Mouse (Mus musculus): ENCODE measurements at regions not wholly inside any gene's neighbourhood (a gene's known extent, or its start where the extent isn't known, plus 50 kb on each side); places are given as distances from the start of the nearest gene placed in this dataset.

DNA sequence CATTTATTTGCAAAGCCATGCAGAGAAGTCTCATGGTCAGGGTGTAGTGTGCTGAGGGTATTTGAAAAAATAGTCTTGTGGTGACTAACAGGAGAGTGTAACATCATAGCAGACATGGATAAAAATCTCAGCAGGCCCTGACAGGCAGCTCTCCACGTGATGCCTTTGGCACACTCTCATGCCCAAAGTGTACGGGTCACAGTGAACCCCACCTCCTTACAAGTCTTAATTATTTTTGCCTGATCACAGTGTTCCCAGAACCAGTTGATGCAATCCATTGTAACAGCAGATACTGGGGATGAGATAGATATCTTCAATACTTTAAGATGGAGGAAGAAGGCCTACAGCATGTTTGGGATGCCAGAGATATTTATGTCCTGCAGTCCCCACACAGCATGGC is 314.5 kb downstream of the Irx1 start:
- H3K4me3 ChIP-seq (replicated peaks): no peak overlapping the region
- no peak overlapping the region for H3K27ac ChIP-seq
- no peaks in the 10 kb centered on the region for H3K36me3 ChIP-seq
- H3K4me1 ChIP-seq (replicated peaks): peaks cover 17% of the 10 kb centered on the region; the same call in 1 of the 2 replicates
- H3K4me2 ChIP-seq (replicated peaks): no peak overlapping the region
- ATAC-seq: no peak
- no peaks in the 10 kb centered on the region for H3K9me3 ChIP-seq
- no peaks in the 10 kb centered on the region for H3K27me3 ChIP-seq
- no peak overlapping the region for H3K9ac ChIP-seq (replicated peaks)
- WGBS: 66% methylated on average over 2 of the region's 2 CpGs

DNA sequence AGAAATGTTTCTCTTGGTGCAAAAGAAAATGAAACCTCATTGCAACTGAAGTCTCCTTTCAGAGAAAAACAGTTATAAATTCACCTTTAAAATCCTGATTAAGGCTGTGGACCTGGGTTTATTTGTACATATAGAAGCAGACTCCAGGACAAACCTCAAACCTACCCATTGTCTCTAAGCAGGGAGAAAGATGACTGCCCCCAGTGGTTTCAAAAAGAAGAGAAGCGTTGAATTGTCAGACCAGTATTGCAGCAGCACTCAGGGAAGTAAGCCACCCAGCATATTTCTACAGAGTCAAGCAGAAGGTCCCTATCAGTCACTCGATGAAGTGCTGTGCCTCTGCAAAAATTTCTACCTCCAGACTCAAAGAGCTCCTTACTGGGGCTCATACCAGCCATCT is 332.1 kb downstream of the Irx1 start:
- ATAC-seq: no peak
- Histone ChIP-seq H3K27ac (no peak overlapping the region), H3K4me2 (replicated peaks) (no peak overlapping the region), H3K27me3 (no peaks in the 10 kb centered on the region), H3K9ac (replicated peaks) (no peak overlapping the region), H3K4me3 (replicated peaks) (no peak overlapping the region), H3K36me3 (no peaks in the 10 kb centered on the region), H3K9me3 (no peaks in the 10 kb centered on the region), H3K4me1 (replicated peaks) (peaks cover 6% of the 10 kb centered on the region; the same call in 1 of the 2 replicates)
- 74% methylated on average over 2 of the region's 2 CpGs for WGBS

DNA sequence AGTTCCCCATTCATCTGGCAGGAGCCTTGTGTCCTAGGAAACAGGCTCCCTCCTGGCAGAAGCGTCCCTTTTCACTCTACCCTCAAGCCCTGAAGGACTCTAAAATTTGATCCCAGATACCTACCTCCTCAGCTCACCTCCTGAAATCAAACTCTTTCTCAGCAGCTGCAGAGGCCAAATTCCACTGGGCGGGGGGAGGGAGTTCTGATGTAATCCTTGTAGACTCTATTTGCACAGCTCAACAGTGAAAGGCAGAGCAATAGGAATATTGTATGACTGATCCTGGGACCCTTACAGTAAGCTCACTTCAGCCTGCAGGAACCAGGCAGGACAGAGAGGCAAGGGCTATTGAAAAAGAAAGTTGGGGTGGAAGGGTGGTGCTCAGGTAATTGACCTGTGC is 346.3 kb downstream of the Irx1 start:
- Histone ChIP-seq H3K4me3 (replicated peaks) (no peak overlapping the region), H3K9me3 (no peaks in the 10 kb centered on the region), H3K4me2 (replicated peaks) (no peak overlapping the region), H3K27ac (no peak overlapping the region), H3K27me3 (no peaks in the 10 kb centered on the region), H3K9ac (replicated peaks) (no peak overlapping the region), H3K36me3 (no peaks in the 10 kb centered on the region), H3K4me1 (replicated peaks) (no peaks in the 10 kb centered on the region; the same call in 1 of the 2 replicates)
- WGBS: 28% methylated on average over 2 of the region's 2 CpGs
- no peak for ATAC-seq

DNA sequence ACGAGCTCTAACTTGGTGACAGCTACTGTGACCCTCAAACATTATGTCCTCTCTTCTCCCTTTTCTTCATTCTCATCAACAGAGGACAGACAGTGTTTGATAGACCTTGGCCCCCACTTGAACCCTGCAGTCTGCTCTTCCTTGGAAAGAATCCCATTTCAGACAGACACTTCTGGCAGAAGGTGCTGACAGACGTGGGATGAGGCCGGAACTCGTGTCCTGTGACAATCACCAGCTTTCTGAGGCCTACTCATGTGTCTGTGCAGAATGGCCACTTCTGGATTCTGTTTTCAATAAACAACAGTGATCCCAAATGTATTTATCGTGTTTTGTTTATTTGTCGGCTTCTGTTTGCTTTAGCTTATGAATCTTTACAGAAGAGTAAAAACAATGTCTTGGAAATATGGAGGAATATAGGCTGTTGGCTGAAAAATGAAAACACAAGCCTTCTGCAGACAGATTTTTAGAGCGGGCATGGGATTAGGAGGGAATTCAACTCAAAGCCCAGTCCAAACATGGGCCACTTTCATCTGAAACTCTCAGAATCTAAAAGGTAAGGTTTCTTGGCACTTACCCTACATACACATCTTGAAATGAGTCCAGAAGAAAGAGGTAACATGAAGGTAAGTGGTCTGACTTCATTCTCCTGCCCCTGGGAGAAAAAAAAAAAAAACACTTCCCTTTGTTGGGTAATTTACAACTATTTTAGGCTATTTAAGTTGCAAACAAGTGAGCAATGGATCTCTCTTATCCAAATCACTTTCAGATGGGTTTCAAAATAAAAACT is 350.9 kb downstream of the Irx1 start:
- H3K9me3 ChIP-seq: no peaks in the 10 kb centered on the region
- no peak for ATAC-seq
- H3K27me3 ChIP-seq: no peaks in the 10 kb centered on the region
- no peak overlapping the region for H3K4me2 ChIP-seq (replicated peaks)
- 88% methylated on average over 7 of the region's 7 CpGs for WGBS
- no peak overlapping the region for H3K4me3 ChIP-seq (replicated peaks)
- H3K9ac ChIP-seq (replicated peaks): no peak overlapping the region
- H3K4me1 ChIP-seq (replicated peaks): no peaks in the 10 kb centered on the region; the same call in 1 of the 2 replicates
- no peaks in the 10 kb centered on the region for H3K36me3 ChIP-seq
- H3K27ac ChIP-seq: no peak overlapping the region

DNA sequence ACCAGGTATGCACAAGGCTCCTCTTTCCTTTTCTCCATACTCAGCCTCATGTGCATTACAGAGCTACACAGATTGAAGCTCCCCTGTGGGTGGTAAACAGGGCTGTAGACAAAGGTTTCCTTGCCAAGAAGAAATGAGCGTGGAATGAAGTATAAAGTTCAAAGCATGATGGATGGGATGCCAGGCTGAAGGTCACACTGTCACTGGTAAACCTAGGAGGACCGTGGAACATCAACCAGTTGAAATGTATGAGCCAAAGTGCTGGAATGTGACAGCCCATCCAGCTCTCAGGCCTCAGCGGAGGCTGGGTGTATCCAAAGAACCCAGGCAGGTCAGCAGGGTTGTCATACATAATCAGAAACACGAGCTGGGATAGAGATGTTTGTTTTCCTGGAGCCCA is 381.0 kb downstream of the Irx1 start:
- Histone ChIP-seq H3K4me3 (replicated peaks) (no peak overlapping the region), H3K9ac (replicated peaks) (no peak overlapping the region), H3K27ac (no peak overlapping the region), H3K4me2 (replicated peaks) (no peak overlapping the region), H3K9me3 (no peaks in the 10 kb centered on the region), H3K36me3 (no peaks in the 10 kb centered on the region), H3K27me3 (no peaks in the 10 kb centered on the region; the same call in 1 of the 2 replicates), H3K4me1 (replicated peaks) (no peaks in the 10 kb centered on the region)
- ATAC-seq: no peak
- 61% methylated on average over 4 of the region's 4 CpGs for WGBS

- Histone ChIP-seq H3K9ac (replicated peaks) (no peak overlapping the region), H3K4me2 (replicated peaks) (no peak overlapping the region), H3K36me3 (no peaks in the 10 kb centered on the region), H3K9me3 (no peaks in the 10 kb centered on the region), H3K4me1 (replicated peaks) (no peaks in the 10 kb centered on the region), H3K27me3 (peaks cover 10% of the 10 kb centered on the region; the same call in 1 of the 2 replicates), H3K4me3 (replicated peaks) (no peak overlapping the region), H3K27ac (no peak overlapping the region)
- 75% methylated on average over 6 of the region's 6 CpGs for WGBS
- no peak for ATAC-seq
These were observed 397.6 kb downstream of the Irx1 start for GRCm38 (mm10) chr13:71565895-71566294.

GRCm38 (mm10) chr13:71565388-71565787 is 398.1 kb downstream of the Irx1 start:
- H3K27ac ChIP-seq: no peak overlapping the region
- WGBS: 83% methylated on average over 7 of the region's 7 CpGs

GRCm38 (mm10) chr13:71558477-71559215 is 404.9 kb downstream of the Irx1 start:
- Histone ChIP-seq H3K4me2 (replicated peaks) (no peak overlapping the region), H3K4me3 (replicated peaks) (no peak overlapping the region), H3K36me3 (no peaks in the 10 kb centered on the region), H3K27ac (peak overlapping the region; percentile 68), H3K27me3 (peaks cover 30% of the 10 kb centered on the region), H3K9ac (replicated peaks) (no peak overlapping the region), H3K9me3 (no peaks in the 10 kb centered on the region), H3K4me1 (replicated peaks) (peaks cover 10% of the 10 kb centered on the region)
- WGBS: 21% methylated on average over 14 of the region's 14 CpGs
- peak; percentile 86 for ATAC-seq

More at GRCm38 (mm10) chr13:71565388-71565787, 398.1 kb downstream of the Irx1 start:
- no peak overlapping the region for H3K4me2 ChIP-seq (replicated peaks)
- H3K36me3 ChIP-seq: no peaks in the 10 kb centered on the region
- ATAC-seq: no peak
- H3K27me3 ChIP-seq: peaks cover 10% of the 10 kb centered on the region; the same call in 1 of the 2 replicates
- no peaks in the 10 kb centered on the region for H3K9me3 ChIP-seq
- no peaks in the 10 kb centered on the region for H3K4me1 ChIP-seq (replicated peaks)
- H3K9ac ChIP-seq (replicated peaks): no peak overlapping the region
- H3K4me3 ChIP-seq (replicated peaks): no peak overlapping the region

DNA sequence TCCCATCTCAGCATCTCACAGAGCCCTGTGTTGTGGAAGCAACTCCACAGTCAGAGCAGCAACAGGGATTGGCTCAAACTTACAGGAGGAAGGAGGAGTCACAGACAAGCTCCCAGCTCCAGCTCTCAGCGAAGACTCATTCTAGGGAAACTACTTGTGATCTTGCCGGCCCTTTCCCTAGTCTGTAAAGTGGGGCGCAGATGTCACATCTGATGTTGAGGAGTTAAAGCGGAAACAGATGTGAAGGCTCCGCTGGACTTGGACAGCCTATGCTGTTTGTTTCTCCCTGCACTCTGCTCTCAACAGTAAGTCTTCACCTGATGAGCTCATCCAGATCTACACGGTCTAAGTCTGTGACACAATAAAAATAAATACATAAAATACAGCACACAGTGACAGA is 408.1 kb downstream of the Irx1 start:
- Histone ChIP-seq H3K9ac (replicated peaks) (no peak overlapping the region), H3K27ac (no peak overlapping the region), H3K27me3 (peaks cover 20% of the 10 kb centered on the region), H3K4me2 (replicated peaks) (no peak overlapping the region), H3K36me3 (no peaks in the 10 kb centered on the region), H3K9me3 (no peaks in the 10 kb centered on the region), H3K4me3 (replicated peaks) (no peak overlapping the region), H3K4me1 (replicated peaks) (peaks cover 10% of the 10 kb centered on the region)
- no peak for ATAC-seq
- WGBS: 89% methylated on average over 6 of the region's 6 CpGs

DNA sequence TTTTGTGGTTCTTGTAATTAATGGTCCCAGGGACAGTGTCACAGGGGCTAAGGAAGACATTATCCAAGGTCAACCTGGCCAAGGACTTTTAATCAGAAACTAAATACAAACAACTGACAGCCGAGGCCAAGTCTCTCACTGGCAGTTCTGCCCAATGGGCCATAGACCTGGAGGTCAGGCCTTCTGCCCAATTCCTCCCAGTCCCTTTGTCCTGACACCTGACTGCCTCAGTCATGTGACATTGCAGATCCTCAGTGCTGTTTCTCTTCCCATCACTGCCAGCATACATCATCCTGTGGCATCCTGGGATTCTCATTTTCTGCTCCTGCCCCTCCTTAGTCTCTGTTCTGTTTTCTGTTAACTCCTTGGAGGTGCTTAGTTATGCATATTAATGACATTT is 413.4 kb downstream of the Irx1 start:
- Histone ChIP-seq H3K4me1 (replicated peaks) (no peaks in the 10 kb centered on the region), H3K4me2 (replicated peaks) (no peak overlapping the region), H3K4me3 (replicated peaks) (no peak overlapping the region), H3K27me3 (0 out of 2 replicates have a peak, but pooled peaks cover 9% of the 10 kb centered on the region), H3K27ac (no peak overlapping the region), H3K9ac (replicated peaks) (no peak overlapping the region), H3K9me3 (no peaks in the 10 kb centered on the region), H3K36me3 (no peaks in the 10 kb centered on the region)
- WGBS: 50% methylated on average over 1 of the region's 1 CpGs
- ATAC-seq: no peak

GRCm38 (mm10) chr13:71549206-71549831 is 414.2 kb downstream of the Irx1 start:
- Histone ChIP-seq H3K4me3 (replicated peaks) (no peak overlapping the region), H3K36me3 (no peaks in the 10 kb centered on the region), H3K9me3 (no peaks in the 10 kb centered on the region), H3K4me1 (replicated peaks) (no peaks in the 10 kb centered on the region), H3K4me2 (replicated peaks) (no peak overlapping the region), H3K27me3 (0 out of 2 replicates have a peak, but pooled peaks cover 3% of the 10 kb centered on the region), H3K27ac (no peak overlapping the region), H3K9ac (replicated peaks) (no peak overlapping the region)
- WGBS: 86% methylated on average over 10 of the region's 10 CpGs
- ATAC-seq: no peak

DNA sequence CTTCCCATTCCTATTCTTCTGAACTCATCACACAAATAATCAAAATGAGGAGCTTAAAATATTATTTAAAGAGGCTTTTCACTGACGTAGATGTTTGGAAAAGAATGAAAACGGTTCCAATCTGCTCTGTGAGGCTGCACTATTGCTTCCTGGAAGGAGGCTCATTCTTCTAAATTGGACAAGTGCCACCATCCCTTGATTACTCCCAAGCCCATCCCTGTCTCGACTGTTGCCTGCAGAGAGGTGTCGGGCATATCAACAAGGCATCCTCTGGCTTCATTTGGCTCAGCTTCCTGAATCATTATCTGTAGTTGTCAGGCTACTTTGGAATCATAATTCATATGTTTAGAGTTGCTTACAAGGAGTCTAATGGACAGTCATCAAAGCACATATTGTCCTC is 425.3 kb downstream of the Irx1 start:
- Histone ChIP-seq H3K9me3 (no peaks in the 10 kb centered on the region), H3K27me3 (no peaks in the 10 kb centered on the region), H3K4me1 (replicated peaks) (no peaks in the 10 kb centered on the region), H3K27ac (no peak overlapping the region), H3K36me3 (no peaks in the 10 kb centered on the region), H3K9ac (replicated peaks) (no peak overlapping the region), H3K4me2 (replicated peaks) (no peak overlapping the region), H3K4me3 (replicated peaks) (no peak overlapping the region)
- ATAC-seq: no peak
- WGBS: 69% methylated on average over 4 of the region's 4 CpGs
